Mouse (Mus musculus) thymus, adult 18-20 months (tissue): ENCODE measurements around the gene Sh3pxd2a.

Experiments used
- DNase-seq, 2 experiments: peaks; one replicate each; pipeline ENCODE4 v3.0.0; 2022; ENCODE audit warnings: mixed read lengths in 2 of 2

The Sh3pxd2a gene

GRCm38 (mm10) chr19:47330743-47331227 is 133.4 kb downstream of the Sh3pxd2a start:
- DNase-seq: peak; percentile 42 to 55

- DNase-seq: no peak
Observed at GRCm38 (mm10) chr19:47329102-47329501, 135.1 kb downstream of the Sh3pxd2a start.

GRCm38 (mm10) chr19:47327896-47328882 is 136.0 kb downstream of the Sh3pxd2a start:
- DNase-seq: no peak

GRCm38 (mm10) chr19:47325881-47326280 is 138.3 kb downstream of the Sh3pxd2a start:
- no peak for DNase-seq

- DNase-seq: no peak
Observed at GRCm38 (mm10) chr19:47323096-47323849, 140.9 kb downstream of the Sh3pxd2a start.

- no peak for DNase-seq
Observed at GRCm38 (mm10) chr19:47320331-47320668, 143.9 kb downstream of the Sh3pxd2a start.

GRCm38 (mm10) chr19:47319521-47320330 is 144.5 kb downstream of the Sh3pxd2a start:
- no peak for DNase-seq

- no peak for DNase-seq
Observed at GRCm38 (mm10) chr19:47319061-47319460, 145.1 kb downstream of the Sh3pxd2a start.

GRCm38 (mm10) chr19:47317063-47317938 is 146.9 kb downstream of the Sh3pxd2a start:
- DNase-seq: no peak

GRCm38 (mm10) chr19:47316288-47317062 is 147.7 kb downstream of the Sh3pxd2a start:
- DNase-seq: no peak

- no peak for DNase-seq
Observed at GRCm38 (mm10) chr19:47315917-47316265, 148.3 kb downstream of the Sh3pxd2a start.

GRCm38 (mm10) chr19:47315091-47315916 is 148.9 kb downstream of the Sh3pxd2a start:
- DNase-seq: no peak

- peak in 1 of 2 experiments; percentile 26 for DNase-seq
Observed at GRCm38 (mm10) chr19:47314076-47314941, 149.9 kb downstream of the Sh3pxd2a start.

GRCm38 (mm10) chr19:47313387-47314075 is 150.7 kb downstream of the Sh3pxd2a start:
- DNase-seq: no peak

GRCm38 (mm10) chr19:47311162-47311561 is 153.0 kb downstream of the Sh3pxd2a start:
- no peak for DNase-seq

GRCm38 (mm10) chr19:47309824-47310223 is 154.4 kb downstream of the Sh3pxd2a start:
- no peak for DNase-seq

GRCm38 (mm10) chr19:47306917-47307315 is 157.3 kb downstream of the Sh3pxd2a start:
- no peak for DNase-seq
